Mouse (Mus musculus) limb, embryonic 13.5 days (tissue): ENCODE data around the gene Fam131c. TPM values are rescaled to one million over a fixed set of nuclear protein-coding genes. Genes with fewer than 3 reads are reported as not detected.

Experiments used
- ATAC-seq: fragments of 200-750 bp; cut with Nextera tagmentation; 2 replicates; pipeline ENCODE4 v1.8.0; 2017; ENCODE audit warnings: low read depth, moderate number of reproducible peaks, moderate TSS enrichment; ENCODE audit not compliant: low FRiP score
- H3K27ac ChIP-seq: fragments of 300-500 bp; sonication (generic); 2 replicates; pipeline ENCODE4 v1.5.1; 2015; ENCODE audit warnings: inconsistent platforms, mild to moderate bottlenecking, moderate library complexity
- H3K27me3 ChIP-seq: fragments of 300-500 bp; sonication (generic); 2 replicates; pipeline ENCODE4 v1.6.1; 2015; ENCODE audit warnings: mild to moderate bottlenecking, inconsistent platforms
- H3K36me3 ChIP-seq: fragments of 300-500 bp; sonication (generic); 2 replicates; pipeline ENCODE4 v1.6.1; 2015; ENCODE audit warnings: inconsistent platforms, mild to moderate bottlenecking, moderate library complexity
- H3K4me1 ChIP-seq: fragments of 300-500 bp; sonication (generic); 2 replicates; pipeline ENCODE4 v1.6.1; 2015; ENCODE audit warnings: inconsistent platforms
- H3K4me2 ChIP-seq: fragments of 300-500 bp; sonication (generic); replicated peaks from 2 replicates; pipeline ENCODE4 v1.6.1; 2015; ENCODE audit warnings: inconsistent platforms, mild to moderate bottlenecking, moderate library complexity
- H3K4me3 ChIP-seq: fragments of 300-500 bp; sonication (generic); 2 replicates; pipeline ENCODE4 v1.5.1; 2015; ENCODE audit warnings: moderate library complexity, mild to moderate bottlenecking, inconsistent platforms
- H3K9ac ChIP-seq: fragments of 300-500 bp; sonication (generic); 2 replicates; pipeline ENCODE4 v1.6.1; 2015; ENCODE audit warnings: mild to moderate bottlenecking, inconsistent platforms
- H3K9me3 ChIP-seq: fragments of 300-500 bp; sonication (generic); 2 replicates; pipeline ENCODE4 v1.6.1; 2016; ENCODE audit warnings: inconsistent platforms
- WGBS: fragments of 180-500 bp; shearing (Covaris S2); methylation state at CpG from one replicate; pipeline ENCODE4 v1.1.7; 2015; 5-methylcytosine and 5-hydroxymethylcytosine counted together
- polyA plus RNA-seq: library from polyadenylated mRNA; unstranded; fragments of >200 nt; fragmentation: Nextera tagmentation; extraction: Ambion mirVana; gene quantifications from 2 replicates; pipeline ENCODE4 v1.2.1, GENCODE M21; 2015

Fam131c gene
- polyA plus RNA-seq, 1 experiment from 2014 or later: 0.65 TPM

- 4% methylated on average over 6 of the region's 6 CpGs for WGBS
- H3K27ac ChIP-seq: peak overlapping the region; percentile 80
- 0 out of 2 replicates have a peak overlapping the region, but pooled peaks have one; percentile 4 for H3K9ac ChIP-seq
- H3K36me3 ChIP-seq: no peaks in the 10 kb centered on the region
- no peaks in the 10 kb centered on the region for H3K27me3 ChIP-seq
- ATAC-seq: peak; percentile 64
- H3K4me1 ChIP-seq: peaks cover 64% of the 10 kb centered on the region
- H3K9me3 ChIP-seq: no peaks in the 10 kb centered on the region
- H3K4me2 ChIP-seq: peak overlapping the region; percentile 33
- H3K4me3 ChIP-seq: no peak overlapping the region
Observed at GRCm38 (mm10) chr4:141337986-141338385, 30.0 kb upstream of the Fam131c start.

DNA sequence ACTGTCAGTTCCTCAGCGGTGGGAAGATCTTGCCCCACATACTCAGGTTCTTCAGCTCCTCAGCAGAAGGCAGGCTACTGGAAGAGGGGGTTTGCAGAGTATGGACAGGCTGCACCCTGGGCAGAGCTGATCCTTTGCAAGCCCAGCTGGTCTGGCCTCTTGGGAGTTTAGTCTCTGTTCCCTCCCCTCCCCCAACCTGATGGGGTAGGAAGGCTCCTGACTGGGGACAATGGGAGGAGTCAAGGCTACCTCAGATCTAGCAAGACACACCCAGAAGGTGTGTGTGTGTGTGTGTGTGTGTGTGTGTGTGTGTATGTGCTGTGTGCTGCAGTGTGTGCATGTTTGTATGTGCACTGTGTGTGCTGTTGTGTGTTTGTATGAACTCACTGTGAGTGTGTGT, 29.2 kb upstream of the Fam131c start:
- no peak overlapping the region for H3K4me3 ChIP-seq
- H3K4me1 ChIP-seq: peaks cover 56% of the 10 kb centered on the region
- WGBS: 0% methylated on average over 1 of the region's 1 CpGs
- no peak for ATAC-seq
- H3K9ac ChIP-seq: 0 out of 2 replicates have a peak overlapping the region, but pooled peaks have one; percentile 26
- H3K9me3 ChIP-seq: no peaks in the 10 kb centered on the region
- H3K27me3 ChIP-seq: no peaks in the 10 kb centered on the region
- peak overlapping the region; percentile 80 for H3K27ac ChIP-seq
- no peaks in the 10 kb centered on the region for H3K36me3 ChIP-seq
- H3K4me2 ChIP-seq: peak overlapping the region; percentile 33; the same call in 1 of the 2 replicates

DNA sequence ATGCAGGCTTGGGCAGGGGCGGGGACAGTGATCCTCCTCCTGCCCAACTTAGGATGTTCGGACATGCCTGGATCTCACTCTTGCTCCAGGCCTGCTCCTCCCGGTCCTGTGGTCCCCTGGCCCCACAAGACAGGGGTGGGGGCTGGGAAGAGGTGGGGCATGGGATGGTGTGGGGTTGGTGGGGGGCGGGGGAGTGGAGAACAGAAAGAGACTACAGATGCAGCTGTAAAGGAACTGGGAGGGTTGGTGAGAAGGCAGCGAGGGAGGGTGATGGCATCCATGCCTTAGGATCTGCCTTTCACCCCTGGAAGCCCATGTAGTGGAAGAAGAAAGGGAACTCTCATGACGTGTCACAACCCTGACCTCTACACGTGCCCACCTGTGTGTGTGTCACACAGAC, 26.5 kb upstream of the Fam131c start:
- H3K9ac ChIP-seq: no peak overlapping the region
- H3K4me3 ChIP-seq: no peak overlapping the region
- H3K36me3 ChIP-seq: no peaks in the 10 kb centered on the region
- H3K27ac ChIP-seq: no peak overlapping the region
- peaks cover 32% of the 10 kb centered on the region for H3K4me1 ChIP-seq
- H3K4me2 ChIP-seq: no peak overlapping the region
- no peaks in the 10 kb centered on the region for H3K9me3 ChIP-seq
- H3K27me3 ChIP-seq: no peaks in the 10 kb centered on the region
- WGBS: 48% methylated on average over 7 of the region's 7 CpGs
- no peak for ATAC-seq

- Histone ChIP-seq H3K27me3 (no peaks in the 10 kb centered on the region), H3K9ac (no peak overlapping the region), H3K4me2 (no peak overlapping the region), H3K27ac (no peak overlapping the region), H3K4me1 (peaks cover 25% of the 10 kb centered on the region), H3K9me3 (no peaks in the 10 kb centered on the region), H3K36me3 (no peaks in the 10 kb centered on the region), H3K4me3 (no peak overlapping the region)
- no peak for ATAC-seq
- WGBS: 70% methylated on average over 7 of the region's 7 CpGs
Observed at GRCm38 (mm10) chr4:141343515-141343914, 24.5 kb upstream of the Fam131c start.

DNA sequence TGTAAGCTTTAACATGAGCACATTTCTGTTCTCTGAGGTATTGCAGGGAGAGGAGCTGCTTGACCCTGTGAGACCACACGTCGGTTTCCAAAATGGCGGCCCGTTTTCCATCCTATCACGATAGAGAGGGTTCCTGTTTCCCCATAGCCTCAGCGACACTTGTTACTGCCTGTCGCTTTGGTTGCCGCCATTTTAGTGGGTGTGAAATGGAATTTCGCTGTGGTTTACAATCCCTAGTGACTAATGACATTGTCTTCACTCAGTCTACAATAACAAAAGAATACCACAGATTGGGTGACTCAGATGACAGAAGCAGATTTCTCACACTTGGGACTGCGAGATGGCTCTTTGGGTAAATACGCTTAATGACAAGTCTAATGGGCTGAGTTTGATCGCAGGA, 22.8 kb upstream of the Fam131c start:
- Histone ChIP-seq H3K4me2 (no peak overlapping the region), H3K4me3 (no peak overlapping the region), H3K27me3 (no peaks in the 10 kb centered on the region), H3K27ac (no peak overlapping the region), H3K9me3 (no peaks in the 10 kb centered on the region), H3K36me3 (no peaks in the 10 kb centered on the region), H3K4me1 (peaks cover 10% of the 10 kb centered on the region), H3K9ac (no peak overlapping the region)
- WGBS: 88% methylated on average over 12 of the region's 12 CpGs
- ATAC-seq: no peak

GRCm38 (mm10) chr4:141347365-141347797, 20.6 kb upstream of the Fam131c start:
- no peaks in the 10 kb centered on the region for H3K36me3 ChIP-seq
- no peak for ATAC-seq
- WGBS: 67% methylated on average over 8 of the region's 8 CpGs
- no peak overlapping the region for H3K27ac ChIP-seq
- H3K4me2 ChIP-seq: no peak overlapping the region
- no peak overlapping the region for H3K4me3 ChIP-seq
- no peaks in the 10 kb centered on the region for H3K9me3 ChIP-seq
- H3K4me1 ChIP-seq: peaks cover 9% of the 10 kb centered on the region
- no peaks in the 10 kb centered on the region for H3K27me3 ChIP-seq
- H3K9ac ChIP-seq: no peak overlapping the region

- WGBS: 67% methylated on average over 11 of the region's 11 CpGs
Observed at GRCm38 (mm10) chr4:141348616-141349015, 19.4 kb upstream of the Fam131c start.

GRCm38 (mm10) chr4:141350015-141350414, 18.0 kb upstream of the Fam131c start:
- Histone ChIP-seq H3K9ac (no peak overlapping the region), H3K27ac (no peak overlapping the region), H3K4me2 (no peak overlapping the region), H3K4me1 (peaks cover 16% of the 10 kb centered on the region), H3K27me3 (no peaks in the 10 kb centered on the region), H3K9me3 (no peaks in the 10 kb centered on the region), H3K4me3 (no peak overlapping the region), H3K36me3 (no peaks in the 10 kb centered on the region)
- ATAC-seq: no peak
- 81% methylated on average over 12 of the region's 12 CpGs for WGBS

More at GRCm38 (mm10) chr4:141348616-141349015, 19.4 kb upstream of the Fam131c start:
- no peaks in the 10 kb centered on the region for H3K27me3 ChIP-seq
- peaks cover 12% of the 10 kb centered on the region for H3K4me1 ChIP-seq
- no peak overlapping the region for H3K9ac ChIP-seq
- no peak overlapping the region for H3K27ac ChIP-seq
- H3K9me3 ChIP-seq: no peaks in the 10 kb centered on the region
- H3K4me2 ChIP-seq: no peak overlapping the region
- no peaks in the 10 kb centered on the region for H3K36me3 ChIP-seq
- H3K4me3 ChIP-seq: no peak overlapping the region
- ATAC-seq: no peak

GRCm38 (mm10) chr4:141351972-141352371, 16.0 kb upstream of the Fam131c start:
- H3K9me3 ChIP-seq: no peaks in the 10 kb centered on the region
- H3K27me3 ChIP-seq: no peaks in the 10 kb centered on the region
- WGBS: 56% methylated on average over 7 of the region's 7 CpGs
- H3K4me3 ChIP-seq: no peak overlapping the region
- H3K4me2 ChIP-seq: no peak overlapping the region
- H3K9ac ChIP-seq: no peak overlapping the region
- no peak for ATAC-seq
- no peaks in the 10 kb centered on the region for H3K36me3 ChIP-seq
- peaks cover 16% of the 10 kb centered on the region for H3K4me1 ChIP-seq
- no peak overlapping the region for H3K27ac ChIP-seq

DNA sequence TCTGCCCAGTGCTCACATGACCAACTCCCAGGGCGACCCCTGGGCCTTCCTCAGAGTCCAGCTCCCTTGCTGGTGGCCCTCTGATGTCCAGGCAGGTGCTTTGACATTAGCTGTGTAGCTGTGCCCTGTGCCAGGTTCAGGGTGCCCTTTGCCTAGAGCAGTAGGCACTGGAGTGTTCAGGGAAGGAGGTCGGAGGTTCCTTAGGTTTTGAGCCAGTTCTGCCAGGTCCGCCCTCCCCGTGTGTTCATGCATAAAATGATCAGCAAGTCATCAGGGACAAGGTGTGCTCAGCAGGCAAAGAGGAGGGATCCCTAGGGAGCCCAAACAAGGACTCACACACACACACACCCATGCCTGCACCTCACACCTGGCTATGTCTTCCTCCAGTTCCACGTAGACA, 15.0 kb upstream of the Fam131c start:
- H3K4me2 ChIP-seq: no peak overlapping the region
- 74% methylated on average over 5 of the region's 5 CpGs for WGBS
- no peaks in the 10 kb centered on the region for H3K27me3 ChIP-seq
- no peak overlapping the region for H3K27ac ChIP-seq
- no peaks in the 10 kb centered on the region for H3K36me3 ChIP-seq
- no peak overlapping the region for H3K4me3 ChIP-seq
- H3K4me1 ChIP-seq: peaks cover 12% of the 10 kb centered on the region
- no peak for ATAC-seq
- H3K9me3 ChIP-seq: no peaks in the 10 kb centered on the region
- H3K9ac ChIP-seq: no peak overlapping the region

GRCm38 (mm10) chr4:141353868-141354267, 14.2 kb upstream of the Fam131c start:
- Histone ChIP-seq H3K4me3 (no peak overlapping the region), H3K27ac (no peak overlapping the region), H3K27me3 (no peaks in the 10 kb centered on the region), H3K36me3 (no peaks in the 10 kb centered on the region), H3K4me2 (no peak overlapping the region), H3K4me1 (peaks cover 16% of the 10 kb centered on the region), H3K9me3 (no peaks in the 10 kb centered on the region), H3K9ac (no peak overlapping the region)
- 0 out of 2 replicates have a peak, but pooled peaks have one; percentile 12 for ATAC-seq
- WGBS: 65% methylated on average over 8 of the region's 8 CpGs

- peaks cover 21% of the 10 kb centered on the region for H3K4me1 ChIP-seq
- H3K36me3 ChIP-seq: no peaks in the 10 kb centered on the region
- H3K4me2 ChIP-seq: no peak overlapping the region
- no peak overlapping the region for H3K27ac ChIP-seq
- H3K9me3 ChIP-seq: no peaks in the 10 kb centered on the region
- H3K27me3 ChIP-seq: peaks cover 5% of the 10 kb centered on the region; the same call in 1 of the 2 replicates
- H3K4me3 ChIP-seq: no peak overlapping the region
- ATAC-seq: no peak
- no peak overlapping the region for H3K9ac ChIP-seq
Observed at GRCm38 (mm10) chr4:141357811-141358210, 10.2 kb upstream of the Fam131c start.

- no peak overlapping the region for H3K4me3 ChIP-seq
- no peak overlapping the region for H3K27ac ChIP-seq
- no peak overlapping the region for H3K9ac ChIP-seq
- no peak overlapping the region for H3K4me2 ChIP-seq
- no peak for ATAC-seq
- peaks cover 13% of the 10 kb centered on the region for H3K4me1 ChIP-seq
- WGBS: 83% methylated on average over 6 of the region's 6 CpGs
- H3K9me3 ChIP-seq: no peaks in the 10 kb centered on the region
- no peaks in the 10 kb centered on the region for H3K36me3 ChIP-seq
- H3K27me3 ChIP-seq: peaks cover 12% of the 10 kb centered on the region
Observed at GRCm38 (mm10) chr4:141359222-141359621, 8.8 kb upstream of the Fam131c start.
